Mouse (Mus musculus): ENCODE data around the gene Dnase1. TPM values are rescaled to one million over a fixed set of nuclear protein-coding genes. Genes with fewer than 3 reads are reported as not detected.

Dnase1 gene
- total RNA-seq, 1 experiment = 1.0 TPM

Other genes starting within 250 kb of the Dnase1 start
- not detected in 2 replicates for gene Olfr15, start 206.1 kb upstream of the Dnase1 start, total RNA-seq (2012; rRNA removed)
- gene Zfp174, start 189.7 kb upstream of the Dnase1 start, total RNA-seq (2012; rRNA removed) = 0.85 and 1.0 TPM in 2 replicates
- 16.8 and 17.4 TPM in 2 replicates for gene Naa60, start 164.6 kb upstream of the Dnase1 start, total RNA-seq (2012; rRNA removed)
- gene Zfp597, start 152.4 kb upstream of the Dnase1 start, total RNA-seq (2012; rRNA removed) = 8.7 and 10.7 TPM in 2 replicates
- gene Gm20695, start 152.3 kb upstream of the Dnase1 start, total RNA-seq (2012; rRNA removed) = 1.1 TPM in 1 of 2 replicates, not detected in the other
- gene 1700037C18Rik, start 128.3 kb upstream of the Dnase1 start, total RNA-seq (2012; rRNA removed) = 1.5 and 1.7 TPM in 2 replicates
- 10.3 and 12.6 TPM in 2 replicates for gene Cluap1, start 128.1 kb upstream of the Dnase1 start, total RNA-seq (2012; rRNA removed)
- gene Nlrc3, start 60.3 kb upstream of the Dnase1 start, total RNA-seq (2012; rRNA removed) = 2.1 and 2.3 TPM in 2 replicates
- 36.9 and 40.5 TPM in 2 replicates for gene Slx4, start 33.2 kb upstream of the Dnase1 start, total RNA-seq (2012; rRNA removed)
- 157 and 174 TPM in 2 replicates for gene Trap1, start 40.9 kb downstream of the Dnase1 start, total RNA-seq (2012; rRNA removed)
- 25.3 and 26.8 TPM in 2 replicates for gene Crebbp, start 177.1 kb downstream of the Dnase1 start, total RNA-seq (2012; rRNA removed)